Mouse (Mus musculus) embryonic facial prominence, embryonic 11.5 days (tissue): ENCODE measurements around the gene Ddn. TPM values are rescaled to one million over a fixed set of nuclear protein-coding genes. Genes with fewer than 3 reads are reported as not detected.

Source experiments
- ATAC-seq: fragments of 200-750 bp; cut with Nextera tagmentation; replicated peaks from 2 replicates; pipeline ENCODE4 v1.8.0; 2017; ENCODE audit warnings: low read depth; ENCODE audit not compliant: insufficient number of reproducible peaks, low FRiP score, low TSS enrichment
- DNase-seq: peaks from one replicate; pipeline ENCODE4 v3.0.0-alpha.2; 2015; ENCODE audit warnings: low spot score
- H3K27ac ChIP-seq: fragments of 300-500 bp; sonication (generic); replicated peaks from 2 replicates; pipeline ENCODE4 v1.5.1; 2014; ENCODE audit warnings: mild to moderate bottlenecking, low read depth, low read length, control low read depth
- H3K27me3 ChIP-seq: fragments of 300-500 bp; sonication (generic); 2 replicates; pipeline ENCODE4 v1.6.1; 2014; ENCODE audit warnings: mild to moderate bottlenecking, low read length, moderate library complexity, mixed read lengths; ENCODE audit not compliant: control insufficient read depth, insufficient read depth
- H3K36me3 ChIP-seq: fragments of 300-500 bp; sonication (generic); replicated peaks from 2 replicates; pipeline ENCODE4 v1.6.1; 2014; ENCODE audit warnings: low read depth, mild to moderate bottlenecking, low read length, moderate library complexity, mixed read lengths; ENCODE audit not compliant: control insufficient read depth, insufficient read depth
- H3K4me1 ChIP-seq: fragments of 300-500 bp; sonication (generic); 2 replicates; pipeline ENCODE4 v1.6.1; 2014; ENCODE audit warnings: low read length, mixed read lengths; ENCODE audit not compliant: control insufficient read depth, insufficient read depth
- H3K4me2 ChIP-seq: fragments of 300-500 bp; sonication (generic); 2 replicates; pipeline ENCODE4 v1.6.1; 2014; ENCODE audit warnings: low read depth, mild to moderate bottlenecking, control low read depth, low read length, moderate library complexity
- H3K4me3 ChIP-seq: fragments of 300-500 bp; sonication (generic); 2 replicates; pipeline ENCODE4 v1.5.1; 2014; ENCODE audit warnings: low read depth, low read length, control low read depth
- H3K9ac ChIP-seq: fragments of 300-500 bp; sonication (generic); replicated peaks from 2 replicates; pipeline ENCODE4 v1.6.1; 2014; ENCODE audit warnings: mild to moderate bottlenecking, control low read depth, low read length
- H3K9me3 ChIP-seq: fragments of 300-500 bp; sonication (generic); replicated peaks from 2 replicates; pipeline ENCODE4 v1.6.1; 2016; ENCODE audit warnings: mild to moderate bottlenecking, low read length, inconsistent platforms, mixed read lengths; ENCODE audit not compliant: control insufficient read depth
- WGBS: fragments of 180-500 bp; shearing (Covaris S2); extraction: QIAGEN DNeasy Blood & Tissue Kit; methylation state at CpG from one replicate; pipeline ENCODE4 v1.1.7; 2014; 5-methylcytosine and 5-hydroxymethylcytosine counted together
- polyA plus RNA-seq: library from polyadenylated mRNA; unstranded; fragments of >200 nt; fragmentation: Nextera tagmentation; extraction: Ambion mirVana; gene quantifications from 2 replicates; pipeline ENCODE4 v1.2.1, GENCODE M21; 2014

Ddn gene
- polyA plus RNA-seq, 1 experiment from 2014 or later = 0.27 TPM

- peak overlapping the region; percentile 84 for H3K4me2 ChIP-seq
- peak; percentile 81 for DNase-seq
- peak overlapping the region; percentile 91 for H3K9ac ChIP-seq
- peak overlapping the region; percentile 100 for H3K4me3 ChIP-seq
- ATAC-seq = peak; percentile 72
- no peaks in the 10 kb centered on the region for H3K9me3 ChIP-seq
- no peaks in the 10 kb centered on the region for H3K27me3 ChIP-seq
- 3% methylated on average over 21 of the region's 24 CpGs for WGBS
- H3K4me1 ChIP-seq = peaks cover 2% of the 10 kb centered on the region; the same call in 1 of the 2 replicates
- no peaks in the 10 kb centered on the region; the same call in 1 of the 2 replicates for H3K36me3 ChIP-seq
- peak overlapping the region; percentile 70 for H3K27ac ChIP-seq
Observed at GRCm38 (mm10) chr15:98762201-98762621, 47.1 kb downstream of the Ddn start.

DNA sequence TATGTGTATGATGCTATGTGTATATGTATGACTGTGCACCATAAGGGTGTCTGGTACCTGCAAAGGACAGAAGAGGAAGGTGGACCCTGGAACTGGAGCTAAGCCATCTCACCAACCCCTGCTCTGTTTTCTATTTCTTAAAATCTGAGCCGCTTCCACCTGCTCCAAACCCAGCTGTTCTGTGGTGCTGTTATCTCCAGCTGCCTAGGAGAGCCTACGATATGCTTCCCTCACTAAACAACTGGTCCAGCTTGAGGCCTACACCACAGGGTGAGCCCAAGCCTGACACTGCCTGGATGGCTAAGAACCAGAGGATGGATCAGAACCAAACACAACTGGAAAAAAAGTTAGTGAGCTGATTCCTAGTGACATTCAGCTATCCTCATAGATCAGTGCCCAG, 55.2 kb downstream of the Ddn start:
- Histone ChIP-seq H3K4me2 (no peak overlapping the region), H3K9ac (no peak overlapping the region), H3K27ac (no peak overlapping the region), H3K4me3 (no peak overlapping the region), H3K36me3 (no peaks in the 10 kb centered on the region; the same call in 1 of the 2 replicates), H3K27me3 (no peaks in the 10 kb centered on the region), H3K9me3 (no peaks in the 10 kb centered on the region), H3K4me1 (no peaks in the 10 kb centered on the region)
- DNase-seq (no peak), ATAC-seq (no peak)
- 90% methylated on average over 2 of the region's 2 CpGs for WGBS

Other genes with a start within 250 kb of the Ddn start
- 61.4 and 61.8 TPM in 2 replicates for gene Ccnt1, start 238.6 kb downstream of the Ddn start, polyA plus RNA-seq
- gene 4930415O20Rik, start 238.5 kb downstream of the Ddn start, polyA plus RNA-seq = not detected in 2 replicates
- gene Adcy6, start 199.4 kb downstream of the Ddn start, polyA plus RNA-seq = 8.4 and 10.4 TPM in 2 replicates
- 32.3 and 33.4 TPM in 2 replicates for gene Cacnb3, start 178.7 kb downstream of the Ddn start, polyA plus RNA-seq
- gene Ddx23, start 146.6 kb downstream of the Ddn start, polyA plus RNA-seq = 20.8 and 22.0 TPM in 2 replicates
- gene Rnd1, start 132.0 kb downstream of the Ddn start, polyA plus RNA-seq = 0.63 and 0.92 TPM in 2 replicates
- 1.3 TPM in 2 replicates for gene Ccdc65, start 101.3 kb downstream of the Ddn start, polyA plus RNA-seq
- gene Fkbp11, start 81.3 kb downstream of the Ddn start, polyA plus RNA-seq = 18.9 and 21.0 TPM in 2 replicates
- 24.5 and 28.7 TPM in 2 replicates for gene Arf3, start 46.3 kb downstream of the Ddn start, polyA plus RNA-seq
- gene Wnt10b, start 31.3 kb downstream of the Ddn start, polyA plus RNA-seq = 1.6 and 2.3 TPM in 2 replicates
- gene Wnt1, start 19.6 kb downstream of the Ddn start, polyA plus RNA-seq = 0.28 and 0.33 TPM in 2 replicates
- gene Prkag1, start 22.0 kb upstream of the Ddn start, polyA plus RNA-seq = 69.8 and 73.1 TPM in 2 replicates
- 11.6 and 12.0 TPM in 2 replicates for gene Kmt2d, start 61.7 kb upstream of the Ddn start, polyA plus RNA-seq
- gene Rhebl1, start 85.0 kb upstream of the Ddn start, polyA plus RNA-seq = 16.7 and 17.0 TPM in 2 replicates
- gene Dhh, start 89.0 kb upstream of the Ddn start, polyA plus RNA-seq = 0.76 and 1.3 TPM in 2 replicates
- 3.9 and 7.1 TPM in 2 replicates for gene Lmbr1l, start 108.7 kb upstream of the Ddn start, polyA plus RNA-seq
- gene Tuba1b, start 125.1 kb upstream of the Ddn start, polyA plus RNA-seq = 2,291 and 2,381 TPM in 2 replicates
- not detected in 2 replicates for gene Gm49450, start 144.1 kb upstream of the Ddn start, polyA plus RNA-seq
- 3,177 and 3,658 TPM in 2 replicates for gene Tuba1a, start 144.2 kb upstream of the Ddn start, polyA plus RNA-seq
- 132 and 138 TPM in 2 replicates for gene Tuba1c, start 220.4 kb upstream of the Ddn start, polyA plus RNA-seq
- gene Prph, start 245.7 kb upstream of the Ddn start, polyA plus RNA-seq = 17.1 and 20.6 TPM in 2 replicates